Mouse (Mus musculus): ENCODE measurements at regions not wholly inside any gene's neighbourhood (a gene's known extent, or its start where the extent isn't known, plus 50 kb on each side); places are given as distances from the start of the nearest gene placed in this dataset.

DNA sequence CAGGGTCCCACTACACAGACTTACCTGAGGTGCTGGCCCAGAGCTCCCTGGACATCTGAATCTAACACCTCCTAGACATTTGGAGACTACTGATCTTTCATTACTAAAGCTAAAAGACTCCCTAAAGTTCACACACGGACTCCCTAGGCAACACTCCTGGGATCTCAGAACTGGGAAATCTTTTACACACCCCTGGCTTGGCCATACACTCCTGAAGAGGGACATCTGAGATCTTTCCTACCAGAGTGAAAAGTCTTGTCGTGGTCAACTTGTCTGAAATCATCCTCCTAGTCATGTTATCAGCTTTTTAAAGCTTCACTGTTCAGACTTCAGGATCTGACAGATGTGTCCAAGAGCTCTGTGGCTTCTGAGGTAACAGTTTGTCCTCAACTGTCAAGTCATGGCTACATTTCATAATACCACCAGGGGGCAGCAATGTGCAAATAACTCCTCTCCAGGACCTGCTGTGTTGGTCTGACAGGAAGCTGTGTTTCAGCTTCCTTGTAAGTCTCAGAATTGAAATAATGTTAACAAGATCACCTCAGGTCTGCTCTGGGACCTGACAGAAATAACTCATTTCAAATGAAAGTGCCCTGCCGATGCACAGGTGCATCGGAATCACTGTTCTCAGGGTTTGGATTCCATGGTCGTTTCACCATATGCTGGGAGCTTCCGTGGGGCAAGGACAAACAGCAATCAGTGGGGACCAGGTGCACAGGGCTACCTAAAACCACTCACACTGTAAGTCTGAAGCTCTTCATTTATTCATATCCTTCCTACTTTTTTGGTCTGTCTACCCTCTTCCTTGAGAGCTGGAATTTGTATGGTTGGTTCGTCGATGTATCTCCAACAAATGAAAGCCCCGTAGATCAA is 92.3 kb upstream of the C1qtnf7 start:
- WGBS, result 76% methylated on average over 9 of the region's 9 CpGs
- TF ChIP-seq POLR2A (IDR thresholded peaks at IDR 0.05; ENCODE audit: low read depth, low read length), result no peak
- no peak for TF ChIP-seq CTCF (IDR thresholded peaks at IDR 0.05; ENCODE audit: extremely low read depth, insufficient read depth, insufficient read length, insufficient replicate concordance)

GRCm38 (mm10) chr5:43424551-43425257 is 90.6 kb upstream of the C1qtnf7 start:
- TF ChIP-seq POLR2A (IDR thresholded peaks at IDR 0.05; ENCODE audit: low read depth, low read length) (no peak), CTCF (IDR thresholded peaks at IDR 0.05; ENCODE audit: extremely low read depth, insufficient read depth, insufficient read length, insufficient replicate concordance) (no peak)
- no peaks in the 10 kb centered on the region for H3K36me3 ChIP-seq (ENCODE audit: control insufficient read depth, insufficient read depth, low read length)
- no peaks in the 10 kb centered on the region for H3K27me3 ChIP-seq (ENCODE audit: control insufficient read depth, insufficient read depth, low read length)
- DNase-seq (ENCODE audit: low read depth in 1 of 2, low spot score in 2 of 2), result no peak
- no peak overlapping the region for H3K27ac ChIP-seq (ENCODE audit: insufficient read depth, low read length)
- H3K4me1 ChIP-seq (ENCODE audit: control insufficient read depth, insufficient read depth, insufficient read length), result no peaks in the 10 kb centered on the region
- WGBS, result 44% methylated on average over 9 of the region's 9 CpGs
- H3K4me3 ChIP-seq (ENCODE audit: extremely low read depth, insufficient read depth, insufficient read length), result no peak overlapping the region

More for the DNA sequence above, 92.3 kb upstream of the C1qtnf7 start:
- Histone ChIP-seq H3K4me3 (ENCODE audit: extremely low read depth, insufficient read depth, insufficient read length) (no peak overlapping the region), H3K4me1 (ENCODE audit: control insufficient read depth, insufficient read depth, insufficient read length) (no peaks in the 10 kb centered on the region), H3K36me3 (ENCODE audit: control insufficient read depth, insufficient read depth, low read length) (no peaks in the 10 kb centered on the region), H3K27ac (ENCODE audit: insufficient read depth, low read length) (no peak overlapping the region), H3K27me3 (ENCODE audit: control insufficient read depth, insufficient read depth, low read length) (no peaks in the 10 kb centered on the region)
- DNase-seq (ENCODE audit: low read depth in 1 of 2, low spot score in 2 of 2), result peak; percentile 35 to 37

- no peak overlapping the region for H3K4me3 ChIP-seq (ENCODE audit: extremely low read depth, insufficient read depth, insufficient read length)
- no peak overlapping the region for H3K27ac ChIP-seq (ENCODE audit: insufficient read depth, low read length)
- TF ChIP-seq POLR2A (IDR thresholded peaks at IDR 0.05; ENCODE audit: low read depth, low read length) (no peak), CTCF (IDR thresholded peaks at IDR 0.05; ENCODE audit: extremely low read depth, insufficient read depth, insufficient read length, insufficient replicate concordance) (no peak)
- DNase-seq (ENCODE audit: low read depth in 1 of 2, low spot score in 2 of 2), result no peak
- H3K4me1 ChIP-seq (ENCODE audit: control insufficient read depth, insufficient read depth, insufficient read length), result no peaks in the 10 kb centered on the region
- no peaks in the 10 kb centered on the region for H3K36me3 ChIP-seq (ENCODE audit: control insufficient read depth, insufficient read depth, low read length)
- no peaks in the 10 kb centered on the region for H3K27me3 ChIP-seq (ENCODE audit: control insufficient read depth, insufficient read depth, low read length)
- 85% methylated on average over 2 of the region's 2 CpGs for whole genome bisulfite sequencing
Measured at GRCm38 (mm10) chr5:43433337-43433736, 82.0 kb upstream of the C1qtnf7 start.

DNA sequence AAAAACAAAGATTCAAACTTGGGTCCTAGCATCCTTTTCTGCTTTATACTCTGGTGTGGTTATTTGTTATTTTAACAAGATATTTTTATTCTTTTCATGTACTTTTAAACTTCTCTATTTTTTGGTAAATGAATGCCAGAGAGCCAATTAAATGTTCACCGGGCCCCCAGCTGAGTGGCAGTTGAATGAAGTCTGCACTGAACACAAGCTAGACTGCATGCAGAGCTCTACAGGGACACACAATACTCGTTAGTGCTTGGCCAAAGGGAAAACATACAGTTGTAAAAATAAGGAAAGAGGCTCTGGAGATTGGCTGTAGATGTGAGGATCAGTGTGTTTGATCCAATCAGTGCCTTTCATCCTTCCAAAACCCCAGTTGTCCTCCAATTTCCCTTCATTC is 76.1 kb upstream of the C1qtnf7 start:
- no peaks in the 10 kb centered on the region for H3K27me3 ChIP-seq (ENCODE audit: control insufficient read depth, insufficient read depth, low read length)
- H3K4me1 ChIP-seq (ENCODE audit: control insufficient read depth, insufficient read depth, insufficient read length), result no peaks in the 10 kb centered on the region
- no peak for DNase-seq (ENCODE audit: low read depth in 1 of 2, low spot score in 2 of 2)
- no peak for TF ChIP-seq CTCF (IDR thresholded peaks at IDR 0.05; ENCODE audit: extremely low read depth, insufficient read depth, insufficient read length, insufficient replicate concordance)
- TF ChIP-seq POLR2A (IDR thresholded peaks at IDR 0.05; ENCODE audit: low read depth, low read length), result no peak
- 79% methylated on average over 2 of the region's 2 CpGs for WGBS
- H3K36me3 ChIP-seq (ENCODE audit: control insufficient read depth, insufficient read depth, low read length), result no peaks in the 10 kb centered on the region
- H3K4me3 ChIP-seq (ENCODE audit: extremely low read depth, insufficient read depth, insufficient read length), result no peak overlapping the region
- no peak overlapping the region for H3K27ac ChIP-seq (ENCODE audit: insufficient read depth, low read length)

- Histone ChIP-seq H3K4me3 (ENCODE audit: extremely low read depth, insufficient read depth, insufficient read length) (no peak overlapping the region), H3K27ac (ENCODE audit: insufficient read depth, low read length) (no peak overlapping the region), H3K27me3 (ENCODE audit: control insufficient read depth, insufficient read depth, low read length) (no peaks in the 10 kb centered on the region), H3K36me3 (ENCODE audit: control insufficient read depth, insufficient read depth, low read length) (no peaks in the 10 kb centered on the region), H3K4me1 (ENCODE audit: control insufficient read depth, insufficient read depth, insufficient read length) (no peaks in the 10 kb centered on the region)
- TF ChIP-seq POLR2A (IDR thresholded peaks at IDR 0.05; ENCODE audit: low read depth, low read length), result no peak
- no peak for TF ChIP-seq CTCF (IDR thresholded peaks at IDR 0.05; ENCODE audit: extremely low read depth, insufficient read depth, insufficient read length, insufficient replicate concordance)
- DNase-seq (ENCODE audit: low read depth in 1 of 2, low spot score in 2 of 2), result no peak
- 75% methylated on average over 3 of the region's 3 CpGs for WGBS
Measured at GRCm38 (mm10) chr5:43441306-43441705, 74.0 kb upstream of the C1qtnf7 start.

- WGBS, result 83% methylated on average over 3 of the region's 3 CpGs
- no peaks in the 10 kb centered on the region for H3K4me1 ChIP-seq (ENCODE audit: control insufficient read depth, insufficient read depth, insufficient read length)
- TF ChIP-seq POLR2A (IDR thresholded peaks at IDR 0.05; ENCODE audit: low read depth, low read length), result no peak
- H3K27ac ChIP-seq (ENCODE audit: insufficient read depth, low read length), result no peak overlapping the region
- DNase-seq (ENCODE audit: low read depth in 1 of 2, low spot score in 2 of 2), result no peak
- H3K4me3 ChIP-seq (ENCODE audit: extremely low read depth, insufficient read depth, insufficient read length), result no peak overlapping the region
- no peaks in the 10 kb centered on the region for H3K36me3 ChIP-seq (ENCODE audit: control insufficient read depth, insufficient read depth, low read length)
- H3K27me3 ChIP-seq (ENCODE audit: control insufficient read depth, insufficient read depth, low read length), result no peaks in the 10 kb centered on the region
Measured at GRCm38 (mm10) chr5:43444582-43445214, 70.6 kb upstream of the C1qtnf7 start.
